Mouse (Mus musculus): ENCODE data around the gene Mmp25. TPM values are rescaled to one million over a fixed set of nuclear protein-coding genes. Genes with fewer than 3 reads are reported as not detected.

Mmp25 gene
- polyA plus RNA-seq (2015; fragmentation: Nextera tagmentation; extraction: Ambion mirVana), result 1.2 and 1.7 TPM in 2 replicates

GRCm38 (mm10) chr17:23644613-23645495 is at the start of gene Mmp25:
Gene Mmp25 (minus strand): TSS chr17:23645277.
- no peak within 1 kb of the TSS for H3K27ac ChIP-seq
- no peaks in the 10 kb centered on the region for H3K36me3 ChIP-seq (replicated peaks)
- H3K9ac ChIP-seq, result peak within 1 kb of the TSS; percentile 31
- peak within 1 kb of the TSS; percentile 39 for H3K4me3 ChIP-seq
- under 1% methylated on average over 58 of the region's 58 CpGs for WGBS
- no peak; the same call in 1 of the 2 replicates for ATAC-seq (replicated peaks)
- H3K4me1 ChIP-seq, result peaks cover 9% of the 10 kb centered on the region
- H3K4me2 ChIP-seq, result peak within 1 kb of the TSS; percentile 65
- H3K27me3 ChIP-seq (replicated peaks), result peaks cover 27% of the 10 kb centered on the region
- no peaks in the 10 kb centered on the region for H3K9me3 ChIP-seq

GRCm38 (mm10) chr17:23694491-23694890 is 49.4 kb upstream of the Mmp25 start:
- H3K4me1 ChIP-seq, result peaks cover 6% of the 10 kb centered on the region; the same call in 1 of the 2 replicates
- H3K4me3 ChIP-seq, result no peak overlapping the region
- no peak overlapping the region for H3K27ac ChIP-seq
- no peaks in the 10 kb centered on the region for H3K36me3 ChIP-seq (replicated peaks)
- peaks cover 21% of the 10 kb centered on the region for H3K27me3 ChIP-seq (replicated peaks)
- ATAC-seq (replicated peaks), result no peak
- no peak overlapping the region for H3K4me2 ChIP-seq
- no peaks in the 10 kb centered on the region for H3K9me3 ChIP-seq
- 64% methylated on average over 1 of the region's 1 CpGs for WGBS
- H3K9ac ChIP-seq, result no peak overlapping the region

GRCm38 (mm10) chr17:23683856-23684672 is 39.0 kb upstream of the Mmp25 start, which contains the start of gene Cldn9:
Gene Cldn9 (minus strand): TSS chr17:23684026.
- H3K27me3 ChIP-seq (replicated peaks), result peaks cover 52% of the 10 kb centered on the region
- no peaks in the 10 kb centered on the region for H3K36me3 ChIP-seq (replicated peaks)
- no peak within 1 kb of the TSS for H3K27ac ChIP-seq
- no peak for ATAC-seq (replicated peaks)
- H3K9me3 ChIP-seq, result no peaks in the 10 kb centered on the region
- no peak within 1 kb of the TSS for H3K4me2 ChIP-seq
- H3K9ac ChIP-seq, result no peak within 1 kb of the TSS
- peaks cover 6% of the 10 kb centered on the region for H3K4me1 ChIP-seq
- no peak within 1 kb of the TSS for H3K4me3 ChIP-seq
- WGBS, result 14% methylated on average over 15 of the region's 15 CpGs

GRCm38 (mm10) chr17:23683226-23683625 is 38.1 kb upstream of the Mmp25 start:
- Histone ChIP-seq H3K4me2 (no peak overlapping the region), H3K4me3 (no peak overlapping the region), H3K9ac (no peak overlapping the region), H3K9me3 (no peaks in the 10 kb centered on the region), H3K36me3 (replicated peaks) (no peaks in the 10 kb centered on the region), H3K27ac (no peak overlapping the region), H3K27me3 (replicated peaks) (peaks cover 60% of the 10 kb centered on the region), H3K4me1 (peaks cover 6% of the 10 kb centered on the region)
- 28% methylated on average over 15 of the region's 15 CpGs for WGBS
- no peak for ATAC-seq (replicated peaks)

GRCm38 (mm10) chr17:23682530-23682929 is 37.5 kb upstream of the Mmp25 start:
- H3K9ac ChIP-seq, result no peak overlapping the region
- ATAC-seq (replicated peaks), result no peak
- H3K36me3 ChIP-seq (replicated peaks), result no peaks in the 10 kb centered on the region
- H3K27ac ChIP-seq, result no peak overlapping the region
- H3K4me1 ChIP-seq, result peaks cover 9% of the 10 kb centered on the region
- peaks cover 67% of the 10 kb centered on the region for H3K27me3 ChIP-seq (replicated peaks)
- H3K4me2 ChIP-seq, result no peak overlapping the region
- WGBS, result 73% methylated on average over 3 of the region's 3 CpGs
- no peak overlapping the region for H3K4me3 ChIP-seq
- no peaks in the 10 kb centered on the region for H3K9me3 ChIP-seq

- H3K4me2 ChIP-seq, result no peak overlapping the region
- WGBS, result 68% methylated on average over 4 of the region's 4 CpGs
Measured at GRCm38 (mm10) chr17:23682092-23682491, 37.0 kb upstream of the Mmp25 start.

GRCm38 (mm10) chr17:23681086-23681485 is 36.0 kb upstream of the Mmp25 start:
- Histone ChIP-seq H3K27ac (no peak overlapping the region), H3K9ac (no peak overlapping the region), H3K9me3 (no peaks in the 10 kb centered on the region), H3K4me1 (peaks cover 23% of the 10 kb centered on the region), H3K27me3 (replicated peaks) (peaks cover 76% of the 10 kb centered on the region), H3K4me2 (no peak overlapping the region), H3K36me3 (replicated peaks) (no peaks in the 10 kb centered on the region), H3K4me3 (no peak overlapping the region)
- ATAC-seq (replicated peaks), result no peak
- WGBS, result 78% methylated on average over 10 of the region's 10 CpGs

More at GRCm38 (mm10) chr17:23682092-23682491, 37.0 kb upstream of the Mmp25 start:
- H3K9ac ChIP-seq, result no peak overlapping the region
- ATAC-seq (replicated peaks), result no peak
- no peaks in the 10 kb centered on the region for H3K36me3 ChIP-seq (replicated peaks)
- peaks cover 13% of the 10 kb centered on the region for H3K4me1 ChIP-seq
- H3K27ac ChIP-seq, result no peak overlapping the region
- no peaks in the 10 kb centered on the region for H3K9me3 ChIP-seq
- H3K27me3 ChIP-seq (replicated peaks), result peaks cover 69% of the 10 kb centered on the region
- no peak overlapping the region for H3K4me3 ChIP-seq

GRCm38 (mm10) chr17:23680336-23680735 is 35.3 kb upstream of the Mmp25 start:
- Histone ChIP-seq H3K36me3 (replicated peaks) (no peaks in the 10 kb centered on the region), H3K27me3 (replicated peaks) (peaks cover 83% of the 10 kb centered on the region)
- WGBS, result 81% methylated on average over 9 of the region's 9 CpGs

GRCm38 (mm10) chr17:23679127-23679835 is 34.2 kb upstream of the Mmp25 start, which contains the start of gene Cldn6:
Gene Cldn6 (plus strand): TSS chr17:23679249.
- peaks cover 92% of the 10 kb centered on the region for H3K27me3 ChIP-seq (replicated peaks)
- peaks cover 37% of the 10 kb centered on the region for H3K4me1 ChIP-seq
- H3K36me3 ChIP-seq (replicated peaks), result no peaks in the 10 kb centered on the region
- H3K4me3 ChIP-seq, result 0 out of 2 replicates have a peak within 1 kb of the TSS, but pooled peaks have one; percentile 7
- H3K4me2 ChIP-seq, result peak within 1 kb of the TSS; percentile 28
- 2% methylated on average over 38 of the region's 38 CpGs for WGBS
- no peak for ATAC-seq (replicated peaks)
- no peak within 1 kb of the TSS for H3K9ac ChIP-seq
- no peaks in the 10 kb centered on the region for H3K9me3 ChIP-seq
- H3K27ac ChIP-seq, result no peak within 1 kb of the TSS

More at GRCm38 (mm10) chr17:23680336-23680735, 35.3 kb upstream of the Mmp25 start:
- no peak for ATAC-seq (replicated peaks)
- no peaks in the 10 kb centered on the region for H3K9me3 ChIP-seq
- no peak overlapping the region for H3K9ac ChIP-seq
- no peak overlapping the region for H3K4me2 ChIP-seq
- peaks cover 28% of the 10 kb centered on the region for H3K4me1 ChIP-seq
- no peak overlapping the region for H3K4me3 ChIP-seq
- no peak overlapping the region for H3K27ac ChIP-seq

- no peaks in the 10 kb centered on the region for H3K36me3 ChIP-seq (replicated peaks)
- H3K4me2 ChIP-seq, result peak within 1 kb of the TSS; percentile 88
- WGBS, result under 1% methylated on average over 34 of the region's 34 CpGs
- no peaks in the 10 kb centered on the region for H3K9me3 ChIP-seq
- peaks cover 46% of the 10 kb centered on the region for H3K4me1 ChIP-seq
- peak within 1 kb of the TSS; percentile 31 for H3K9ac ChIP-seq
- H3K27ac ChIP-seq, result no peak within 1 kb of the TSS
- H3K4me3 ChIP-seq, result peak within 1 kb of the TSS; percentile 45
- ATAC-seq (replicated peaks), result peak; percentile 7; the same call in 1 of the 2 replicates
- H3K27me3 ChIP-seq (replicated peaks), result peaks cover 72% of the 10 kb centered on the region
Measured at GRCm38 (mm10) chr17:23677236-23677679, 32.2 kb upstream of the Mmp25 start, which contains the start of gene Tnfrsf12a. Gene Tnfrsf12a (minus strand): TSS chr17:23677468.

- Histone ChIP-seq H3K36me3 (replicated peaks) (no peaks in the 10 kb centered on the region), H3K4me1 (peaks cover 46% of the 10 kb centered on the region), H3K27ac (no peak overlapping the region), H3K4me2 (peak overlapping the region; percentile 88), H3K9me3 (no peaks in the 10 kb centered on the region), H3K27me3 (replicated peaks) (peaks cover 65% of the 10 kb centered on the region), H3K4me3 (peak overlapping the region; percentile 45), H3K9ac (peak overlapping the region; percentile 31)
- under 1% methylated on average over 36 of the region's 37 CpGs for WGBS
- ATAC-seq (replicated peaks), result no peak
Measured at GRCm38 (mm10) chr17:23676473-23677031, 31.5 kb upstream of the Mmp25 start.
